Mouse (Mus musculus): Measurements from ENCODE around the gene Alg14. TPM values are rescaled to one million over a fixed set of nuclear protein-coding genes. Genes with fewer than 3 reads are reported as not detected.

Gene Alg14
- polyA plus RNA-seq, 1 experiment: 14.5 TPM

DNA sequence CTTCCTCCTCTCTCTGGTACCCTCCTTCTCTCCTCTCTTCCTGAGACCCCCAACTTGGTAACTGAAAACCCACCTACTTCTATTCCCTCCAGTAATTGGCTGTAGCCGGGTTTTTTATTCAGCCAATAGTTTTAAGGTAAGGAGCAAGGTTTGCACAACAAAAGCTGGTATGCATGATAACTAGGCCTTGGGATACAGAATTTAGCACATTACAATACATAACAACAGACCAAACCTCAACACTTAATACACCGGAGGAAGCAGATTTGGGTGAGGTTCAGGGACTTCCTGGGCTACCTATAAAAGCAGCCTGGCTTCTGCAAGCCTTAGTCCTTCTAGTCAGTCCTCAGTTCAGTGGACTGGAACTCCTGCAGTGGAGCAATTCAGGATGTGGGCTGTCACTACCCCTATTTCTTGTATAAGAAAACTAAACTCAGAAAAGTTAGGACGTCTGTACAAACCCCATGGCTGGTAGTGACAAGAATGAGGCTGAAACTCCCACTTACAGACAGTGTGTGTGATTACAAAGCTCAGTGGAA lies 96.0 kb downstream of the Alg14 start:
- no peak for TF ChIP-seq POLR2A (IDR thresholded peaks at IDR 0.05; ENCODE audit: control insufficient read depth, extremely low read depth, insufficient read depth, low read length, poor library complexity)
- no peak for TF ChIP-seq CTCF (IDR thresholded peaks at IDR 0.05; ENCODE audit: borderline replicate concordance, control insufficient read depth, extremely low read depth, insufficient read depth, low read length, poor library complexity)
- H3K36me3 ChIP-seq (ENCODE audit: control insufficient read depth, insufficient read depth, low read length): no peaks in the 10 kb centered on the region
- H3K27me3 ChIP-seq (ENCODE audit: control insufficient read depth, insufficient read depth, low read length): no peaks in the 10 kb centered on the region
- 66% methylated on average over 3 of the region's 3 CpGs for WGBS
- DNase-seq: no peak
- no peaks in the 10 kb centered on the region for H3K4me1 ChIP-seq (replicated peaks; ENCODE audit: control insufficient read depth, insufficient read depth, low read length)
- H3K4me3 ChIP-seq (ENCODE audit: control insufficient read depth, insufficient read depth, low read length): no peak overlapping the region
- H3K27ac ChIP-seq (ENCODE audit: control insufficient read depth, insufficient read depth, low read length): no peak overlapping the region

DNA sequence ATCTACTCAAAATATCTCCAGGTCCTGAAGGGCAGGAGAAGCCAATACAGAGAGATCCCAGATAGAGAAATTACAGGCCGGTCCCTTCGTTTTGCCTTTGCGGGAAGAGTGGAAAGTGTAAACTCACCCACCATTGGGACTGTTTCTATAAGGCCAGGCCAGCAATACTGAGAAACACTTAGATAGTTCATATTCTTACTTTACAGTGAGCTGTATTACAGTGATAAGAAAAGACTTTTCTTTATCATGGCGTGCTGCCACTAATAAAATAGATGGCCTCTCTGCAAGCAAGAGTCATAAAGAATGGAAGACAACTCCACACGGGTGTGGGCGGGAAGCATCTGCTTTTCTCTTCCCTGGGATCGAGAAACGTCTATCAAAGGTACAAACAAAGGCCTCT lies 97.8 kb downstream of the Alg14 start:
- Histone ChIP-seq H3K4me3 (ENCODE audit: control insufficient read depth, insufficient read depth, low read length) (no peak overlapping the region), H3K27ac (ENCODE audit: control insufficient read depth, insufficient read depth, low read length) (no peak overlapping the region), H3K27me3 (ENCODE audit: control insufficient read depth, insufficient read depth, low read length) (no peaks in the 10 kb centered on the region), H3K36me3 (ENCODE audit: control insufficient read depth, insufficient read depth, low read length) (no peaks in the 10 kb centered on the region), H3K4me1 (replicated peaks; ENCODE audit: control insufficient read depth, insufficient read depth, low read length) (no peaks in the 10 kb centered on the region)
- WGBS: 92% methylated on average over 8 of the region's 8 CpGs
- DNase-seq: no peak
- no peak for TF ChIP-seq CTCF (IDR thresholded peaks at IDR 0.05; ENCODE audit: borderline replicate concordance, control insufficient read depth, extremely low read depth, insufficient read depth, low read length, poor library complexity)
- TF ChIP-seq POLR2A (IDR thresholded peaks at IDR 0.05; ENCODE audit: control insufficient read depth, extremely low read depth, insufficient read depth, low read length, poor library complexity): no peak

DNA sequence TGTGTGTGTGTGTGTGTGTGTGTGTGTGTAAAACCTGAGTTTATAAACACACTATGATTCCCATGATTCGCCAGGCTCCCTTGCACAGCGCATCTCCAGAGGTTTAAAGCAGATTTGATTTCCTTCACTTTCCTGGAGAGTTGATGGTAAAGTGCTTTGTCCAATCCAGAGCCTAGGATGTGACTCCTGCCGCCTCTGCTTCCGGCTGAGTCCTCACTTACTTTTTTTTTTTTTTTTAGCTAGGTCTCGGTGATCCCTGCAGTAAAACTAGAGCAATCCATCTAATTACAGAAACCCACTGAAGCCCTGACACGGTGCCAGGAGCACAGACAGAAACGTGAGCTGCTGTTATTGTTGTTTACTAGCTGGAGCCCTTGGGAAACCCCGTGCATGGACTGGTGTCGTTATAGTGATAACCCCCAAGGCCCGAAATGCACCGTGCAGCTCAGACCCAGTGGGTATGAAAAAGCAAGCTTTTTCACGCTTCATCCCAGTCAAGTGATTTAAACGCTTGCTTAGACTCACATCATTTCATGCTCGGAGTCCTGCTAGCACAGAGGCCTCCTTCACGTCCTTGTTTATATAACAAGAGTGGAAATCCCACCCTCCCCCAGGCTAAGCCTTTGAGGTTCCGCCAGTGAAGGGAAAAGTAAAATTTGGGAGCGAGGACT lies 98.4 kb downstream of the Alg14 start:
- H3K4me1 ChIP-seq (replicated peaks; ENCODE audit: control insufficient read depth, insufficient read depth, low read length): no peaks in the 10 kb centered on the region
- TF ChIP-seq POLR2A (IDR thresholded peaks at IDR 0.05; ENCODE audit: control insufficient read depth, extremely low read depth, insufficient read depth, low read length, poor library complexity): no peak
- no peak for TF ChIP-seq CTCF (IDR thresholded peaks at IDR 0.05; ENCODE audit: borderline replicate concordance, control insufficient read depth, extremely low read depth, insufficient read depth, low read length, poor library complexity)
- DNase-seq: no peak
- WGBS: 91% methylated on average over 17 of the region's 17 CpGs
- H3K27me3 ChIP-seq (ENCODE audit: control insufficient read depth, insufficient read depth, low read length): no peaks in the 10 kb centered on the region
- H3K4me3 ChIP-seq (ENCODE audit: control insufficient read depth, insufficient read depth, low read length): no peak overlapping the region
- no peaks in the 10 kb centered on the region for H3K36me3 ChIP-seq (ENCODE audit: control insufficient read depth, insufficient read depth, low read length)
- no peak overlapping the region for H3K27ac ChIP-seq (ENCODE audit: control insufficient read depth, insufficient read depth, low read length)

DNA sequence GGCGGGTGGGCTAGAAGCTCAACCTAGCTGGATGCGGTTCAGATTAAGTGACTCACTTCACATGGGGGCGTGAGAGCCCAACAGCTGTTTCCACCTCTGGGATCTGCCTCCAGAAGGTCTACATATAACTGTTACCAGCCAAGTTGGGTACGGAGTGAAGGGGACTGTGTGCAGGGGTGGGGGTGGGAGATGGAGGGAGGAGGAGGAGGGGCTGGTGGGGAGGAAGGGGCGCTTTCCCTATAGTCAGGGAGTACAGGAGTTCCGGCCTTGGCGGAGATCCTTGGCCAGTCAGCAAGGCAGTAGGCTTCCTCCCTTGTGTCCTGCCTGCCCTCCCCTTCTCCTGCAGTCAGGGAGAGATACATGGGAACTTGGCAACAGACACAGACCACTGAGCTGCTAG lies 99.2 kb downstream of the Alg14 start:
- no peak for DNase-seq
- H3K36me3 ChIP-seq (ENCODE audit: control insufficient read depth, insufficient read depth, low read length): no peaks in the 10 kb centered on the region
- no peak overlapping the region for H3K4me3 ChIP-seq (ENCODE audit: control insufficient read depth, insufficient read depth, low read length)
- 91% methylated on average over 7 of the region's 7 CpGs for WGBS
- H3K27ac ChIP-seq (ENCODE audit: control insufficient read depth, insufficient read depth, low read length): no peak overlapping the region
- no peaks in the 10 kb centered on the region for H3K27me3 ChIP-seq (ENCODE audit: control insufficient read depth, insufficient read depth, low read length)
- no peak for TF ChIP-seq POLR2A (IDR thresholded peaks at IDR 0.05; ENCODE audit: control insufficient read depth, extremely low read depth, insufficient read depth, low read length, poor library complexity)
- TF ChIP-seq CTCF (IDR thresholded peaks at IDR 0.05; ENCODE audit: borderline replicate concordance, control insufficient read depth, extremely low read depth, insufficient read depth, low read length, poor library complexity): no peak
- no peaks in the 10 kb centered on the region for H3K4me1 ChIP-seq (replicated peaks; ENCODE audit: control insufficient read depth, insufficient read depth, low read length)

DNA sequence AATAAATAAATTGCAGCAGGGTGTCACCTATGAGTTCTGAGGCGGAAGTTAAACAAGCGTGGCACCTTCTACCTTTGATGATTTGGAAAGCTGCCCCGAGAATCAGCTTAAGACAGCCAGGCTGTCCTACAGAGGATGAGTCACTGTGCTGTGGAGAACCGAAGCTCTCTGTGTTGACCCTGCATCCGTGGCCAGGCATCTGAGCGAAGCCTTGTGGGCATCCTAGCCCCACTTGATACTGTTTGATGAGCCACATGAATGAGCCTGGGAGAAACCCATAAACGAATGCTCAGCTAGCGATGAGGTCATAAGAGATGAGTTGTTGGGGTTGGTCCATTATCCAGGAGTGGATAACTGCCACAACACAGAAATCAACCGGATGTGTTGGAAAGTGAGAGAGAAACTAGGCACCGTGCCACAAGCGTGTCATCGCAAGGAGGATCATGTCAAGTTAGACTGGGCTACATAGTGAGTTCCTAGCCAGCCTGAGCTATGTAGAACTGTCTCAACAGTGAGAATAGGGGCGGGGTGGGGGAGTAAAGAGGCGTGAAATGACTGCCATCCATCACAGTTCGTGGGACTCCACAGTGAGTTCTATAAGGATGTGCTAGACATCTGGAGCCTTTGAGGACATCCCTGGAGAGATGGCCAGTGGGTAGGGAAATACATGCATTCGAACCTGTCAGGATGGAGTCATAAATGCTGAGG lies 104.2 kb downstream of the Alg14 start:
- 89% methylated on average over 16 of the region's 16 CpGs for whole genome bisulfite sequencing
- Histone ChIP-seq H3K27ac (ENCODE audit: control insufficient read depth, insufficient read depth, low read length) (no peak overlapping the region), H3K4me1 (replicated peaks; ENCODE audit: control insufficient read depth, insufficient read depth, low read length) (no peaks in the 10 kb centered on the region), H3K4me3 (ENCODE audit: control insufficient read depth, insufficient read depth, low read length) (no peak overlapping the region), H3K27me3 (ENCODE audit: control insufficient read depth, insufficient read depth, low read length) (no peaks in the 10 kb centered on the region), H3K36me3 (ENCODE audit: control insufficient read depth, insufficient read depth, low read length) (no peaks in the 10 kb centered on the region)
- TF ChIP-seq CTCF (IDR thresholded peaks at IDR 0.05; ENCODE audit: borderline replicate concordance, control insufficient read depth, extremely low read depth, insufficient read depth, low read length, poor library complexity) (no peak), POLR2A (IDR thresholded peaks at IDR 0.05; ENCODE audit: control insufficient read depth, extremely low read depth, insufficient read depth, low read length, poor library complexity) (no peak)
- DNase-seq: no peak

DNA sequence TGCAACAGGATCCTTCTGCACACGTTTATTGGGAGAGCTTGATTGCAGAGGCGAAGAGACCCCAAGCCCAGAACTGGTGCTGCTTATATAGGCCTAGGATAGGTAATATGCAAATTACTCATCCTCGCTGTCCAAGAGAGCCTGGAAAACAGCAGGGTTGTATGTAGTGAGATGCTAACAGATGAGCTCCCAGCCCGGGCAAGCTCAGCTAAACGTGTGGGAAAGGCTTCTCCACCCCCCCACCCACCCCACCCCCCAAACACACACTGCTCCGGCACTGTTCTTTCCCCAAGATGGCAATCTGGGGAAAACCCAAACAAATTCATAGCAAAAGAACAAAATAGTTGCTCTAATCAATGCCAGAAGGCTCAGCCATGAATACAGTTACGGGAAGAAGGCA lies 105.0 kb downstream of the Alg14 start:
- H3K4me3 ChIP-seq (ENCODE audit: control insufficient read depth, insufficient read depth, low read length): no peak overlapping the region
- no peaks in the 10 kb centered on the region for H3K27me3 ChIP-seq (ENCODE audit: control insufficient read depth, insufficient read depth, low read length)
- H3K4me1 ChIP-seq (replicated peaks; ENCODE audit: control insufficient read depth, insufficient read depth, low read length): no peaks in the 10 kb centered on the region
- no peak for DNase-seq
- TF ChIP-seq POLR2A (IDR thresholded peaks at IDR 0.05; ENCODE audit: control insufficient read depth, extremely low read depth, insufficient read depth, low read length, poor library complexity): no peak
- TF ChIP-seq CTCF (IDR thresholded peaks at IDR 0.05; ENCODE audit: borderline replicate concordance, control insufficient read depth, extremely low read depth, insufficient read depth, low read length, poor library complexity): no peak
- no peak overlapping the region for H3K27ac ChIP-seq (ENCODE audit: control insufficient read depth, insufficient read depth, low read length)
- WGBS: 91% methylated on average over 7 of the region's 7 CpGs
- no peaks in the 10 kb centered on the region for H3K36me3 ChIP-seq (ENCODE audit: control insufficient read depth, insufficient read depth, low read length)
